Mouse (Mus musculus) neutrophil, adult 5-6 weeks (primary cell): ENCODE results near the gene Il1rl1. TPM values are rescaled to one million over a fixed set of nuclear protein-coding genes. Genes with fewer than 3 reads are reported as not detected.

Experiments
- ATAC-seq: fragments of 151-379, 151-347 bp; 2 replicates; pipeline ENCODE4 v1.8.0; 2017; ENCODE audit warnings: mild to moderate bottlenecking, moderate TSS enrichment; ENCODE audit not compliant: insufficient number of reproducible peaks, poor library complexity, low FRiP score, severe bottlenecking; ENCODE audit errors: extremely low read depth
- total RNA-seq: library from RNA; stranded (forward); fragments of 200-1000 nt; gene quantifications from 2 replicates; pipeline ENCODE4 v1.2.3, GENCODE M21; 2017

The Il1rl1 gene
- total RNA-seq = 3.6 and 4.1 TPM in 2 replicates

DNA sequence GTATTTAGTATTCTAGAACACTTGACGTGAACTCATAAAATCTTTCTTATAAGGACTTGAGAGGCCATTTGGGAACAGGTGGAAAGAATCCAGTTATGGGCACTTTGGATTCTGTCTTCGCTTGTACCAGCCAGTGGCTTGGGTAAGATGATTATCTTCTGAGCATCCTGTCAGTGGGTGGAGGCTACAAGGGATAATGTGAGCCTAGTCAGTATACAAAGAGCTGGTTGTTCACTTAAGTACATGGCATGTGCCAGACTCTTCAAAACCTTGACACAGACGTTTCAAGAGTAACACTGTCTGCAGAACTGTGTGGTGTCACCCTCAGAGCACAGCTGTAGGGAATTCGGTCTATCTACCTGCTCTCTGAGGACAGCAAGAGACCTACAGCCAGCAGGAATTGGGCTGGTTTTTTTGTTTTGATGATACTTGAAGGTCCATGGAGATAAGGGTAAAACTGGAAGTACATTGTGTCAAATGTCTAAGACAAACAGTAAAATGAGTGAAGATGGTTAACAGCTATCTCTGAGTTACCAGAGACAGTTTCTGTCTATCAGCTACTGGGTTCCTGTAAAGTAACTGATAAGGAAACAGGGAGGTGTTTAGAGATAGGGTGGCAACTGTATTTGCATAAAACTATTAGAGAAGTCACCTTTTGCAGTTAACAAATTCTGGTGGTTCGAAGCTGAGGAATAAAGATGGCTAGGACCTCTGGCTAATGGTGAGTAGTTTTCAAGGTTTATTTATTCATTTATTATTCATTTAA is at the start of gene Il1rl1:
Gene Il1rl1, plus strand, starts transcription at position 661 of the 766 bp plus-strand sequence.
- no peak for ATAC-seq

DNA sequence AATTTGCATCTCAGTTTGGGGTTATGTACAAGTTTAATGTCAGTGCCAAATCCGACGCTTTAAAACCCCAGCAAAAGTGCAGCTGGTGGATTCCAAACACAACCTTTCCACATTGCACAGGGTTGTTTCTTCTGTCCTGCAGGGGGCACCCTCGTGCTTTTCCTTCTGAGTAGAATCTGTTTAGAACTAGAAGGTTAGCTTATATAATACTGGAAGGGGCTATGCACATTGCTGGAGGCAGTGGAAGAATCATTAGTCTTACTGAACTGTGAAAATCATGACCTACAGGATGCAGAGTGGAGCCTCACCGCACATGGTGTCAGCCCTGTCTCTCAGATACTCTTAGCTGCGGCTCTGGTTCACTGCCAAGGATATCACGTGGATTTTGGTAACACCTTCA is 49.3 kb upstream of the Il1rl1 start:
- ATAC-seq = peak; percentile 42

- ATAC-seq = no peak
These were observed 48.4 kb upstream of the Il1rl1 start for GRCm38 (mm10) chr1:40380990-40381389.

DNA sequence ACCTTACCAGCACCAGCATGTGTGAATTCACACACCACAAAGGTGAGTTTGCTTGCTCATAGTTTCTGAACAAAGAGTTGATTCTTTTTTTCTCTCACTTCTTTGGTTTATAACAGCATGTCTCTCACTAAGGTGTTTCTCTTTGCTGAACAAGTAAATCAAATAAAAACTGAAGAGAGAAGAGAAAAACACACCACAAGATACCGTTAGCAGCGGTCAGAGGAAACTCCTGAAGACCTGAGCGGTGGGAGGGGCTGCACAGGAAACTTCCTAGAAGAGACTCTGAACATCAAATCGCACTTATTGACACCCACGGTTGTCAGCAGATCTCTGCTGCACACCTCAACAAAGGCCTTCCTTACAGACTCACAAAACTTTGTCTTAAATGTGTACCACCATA is 46.5 kb upstream of the Il1rl1 start:
- ATAC-seq = no peak

GRCm38 (mm10) chr1:40384931-40385545 is 44.3 kb upstream of the Il1rl1 start:
- no peak for ATAC-seq

DNA sequence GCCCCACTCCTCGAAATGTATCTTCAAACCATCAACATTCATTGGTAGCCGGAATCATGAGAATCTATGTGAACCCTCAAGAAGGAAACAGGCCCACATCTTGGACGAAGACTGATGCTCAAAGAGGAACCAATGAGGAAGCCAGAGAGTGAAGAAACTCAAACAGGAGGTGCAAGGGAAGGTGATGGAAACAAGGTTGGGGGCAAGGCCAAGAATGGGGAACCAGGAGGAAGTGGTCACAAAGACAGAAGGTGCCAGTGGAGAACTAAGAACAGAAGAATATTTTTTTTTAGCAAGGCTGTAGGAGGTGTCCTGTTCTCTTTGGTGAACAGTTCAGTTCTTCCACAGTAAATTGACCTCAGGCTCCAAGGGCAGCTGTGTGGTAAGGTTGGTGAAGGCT is 38.0 kb upstream of the Il1rl1 start:
- peak; percentile 57 for ATAC-seq

DNA sequence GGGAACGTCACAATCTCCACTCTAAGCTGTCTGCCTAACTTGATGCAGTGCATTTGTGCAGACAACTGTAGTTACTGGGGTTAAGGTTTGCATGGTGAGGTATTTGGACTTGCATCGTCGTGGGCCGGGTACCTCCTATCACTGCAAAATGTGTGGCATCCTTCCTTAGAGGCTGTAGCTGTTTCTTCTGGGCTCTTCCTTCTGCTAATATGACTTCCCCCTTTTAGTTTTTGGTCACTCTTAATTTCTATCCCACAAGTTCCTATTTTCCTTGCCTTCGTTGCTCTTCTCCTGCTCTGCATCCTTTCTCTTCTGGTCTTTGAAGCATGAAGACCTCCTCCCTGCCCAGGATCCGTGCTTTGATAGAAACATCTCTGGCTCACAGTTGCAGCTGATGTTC is 36.8 kb upstream of the Il1rl1 start:
- no peak for ATAC-seq

DNA sequence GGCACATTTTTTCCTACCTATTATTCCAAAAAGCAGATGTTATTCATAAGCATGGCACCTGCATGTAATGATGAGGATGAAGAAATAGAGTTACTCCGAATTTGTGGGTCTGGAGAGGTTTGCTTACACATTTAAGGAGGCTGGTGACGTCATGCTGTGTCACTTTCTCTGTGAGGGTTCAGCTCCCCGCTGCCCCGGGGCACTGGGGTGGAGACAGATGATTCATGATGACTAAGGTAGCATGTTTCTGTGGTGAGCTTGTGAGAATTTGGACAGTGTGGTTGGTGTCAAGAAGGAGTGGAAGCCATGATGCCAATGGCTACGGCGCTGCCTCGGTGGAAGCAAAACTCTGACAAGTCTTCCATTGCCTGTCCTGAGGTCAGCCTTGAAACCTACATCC is 36.2 kb upstream of the Il1rl1 start:
- peak; percentile 45; the same call in 1 of the 2 replicates for ATAC-seq

- ATAC-seq = no peak
These were observed 29.7 kb upstream of the Il1rl1 start for GRCm38 (mm10) chr1:40399639-40400038.

DNA sequence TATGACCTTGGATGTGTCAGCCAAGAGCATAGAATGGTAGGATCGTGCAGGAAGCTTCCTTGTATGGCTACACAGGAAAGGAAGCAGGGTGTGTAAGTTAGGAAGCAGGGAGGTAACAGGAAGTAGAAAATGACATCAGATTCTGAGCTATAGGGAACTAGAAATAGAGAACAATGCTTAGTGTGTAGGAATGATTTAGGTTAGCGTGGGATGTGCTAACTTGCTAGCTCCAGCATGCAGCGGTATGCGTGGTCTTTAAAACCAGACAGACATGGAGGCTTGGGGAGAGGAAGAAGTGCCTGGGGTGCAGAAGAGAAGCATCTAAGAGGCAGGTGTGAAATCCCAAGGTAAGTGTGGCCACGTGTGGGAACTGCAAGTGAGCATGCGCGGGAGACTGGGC is 24.7 kb upstream of the Il1rl1 start:
- peak; percentile 51; the same call in 1 of the 2 replicates for ATAC-seq

- ATAC-seq = no peak
These were observed 19.5 kb upstream of the Il1rl1 start for GRCm38 (mm10) chr1:40409882-40410281.

DNA sequence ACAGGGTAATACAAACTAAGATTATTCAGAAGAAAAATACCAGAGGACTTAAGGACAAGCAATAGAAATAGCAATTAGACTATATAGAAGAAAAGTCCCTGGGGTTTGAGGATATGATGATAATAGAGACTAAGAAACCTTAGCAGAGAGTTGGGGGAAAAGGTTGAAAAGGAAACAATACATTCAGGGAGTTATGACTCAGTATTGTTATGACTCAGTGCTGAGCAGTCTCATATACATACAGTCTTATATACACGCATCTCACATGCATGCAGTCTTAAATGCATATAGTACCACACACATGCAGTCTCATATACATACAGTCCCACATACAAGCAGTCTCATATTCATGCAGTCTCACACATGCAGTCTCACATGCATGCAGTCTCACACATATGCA is 16.3 kb upstream of the Il1rl1 start:
- no peak for ATAC-seq

DNA sequence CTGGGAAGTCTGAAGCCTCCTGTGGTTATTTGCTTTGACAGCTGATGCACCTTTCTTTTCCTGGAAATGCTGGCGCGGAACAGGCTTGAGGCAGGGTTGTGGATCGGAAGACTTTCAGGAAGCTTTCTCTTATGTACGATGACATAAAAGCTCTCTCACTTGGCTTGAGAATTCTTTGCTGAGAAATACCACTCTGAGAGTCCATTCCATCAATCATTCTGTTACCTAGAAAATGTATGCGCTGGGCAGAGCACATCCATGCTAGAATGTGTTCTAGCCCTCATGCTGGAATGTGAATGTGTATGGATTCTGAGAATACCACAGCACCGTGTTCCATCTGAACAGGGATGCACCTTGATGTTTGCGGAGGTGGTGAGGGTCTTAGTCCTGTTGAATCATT is 15.1 kb upstream of the Il1rl1 start:
- no peak for ATAC-seq

- ATAC-seq = no peak
These were observed 14.3 kb upstream of the Il1rl1 start for GRCm38 (mm10) chr1:40414863-40415656.

DNA sequence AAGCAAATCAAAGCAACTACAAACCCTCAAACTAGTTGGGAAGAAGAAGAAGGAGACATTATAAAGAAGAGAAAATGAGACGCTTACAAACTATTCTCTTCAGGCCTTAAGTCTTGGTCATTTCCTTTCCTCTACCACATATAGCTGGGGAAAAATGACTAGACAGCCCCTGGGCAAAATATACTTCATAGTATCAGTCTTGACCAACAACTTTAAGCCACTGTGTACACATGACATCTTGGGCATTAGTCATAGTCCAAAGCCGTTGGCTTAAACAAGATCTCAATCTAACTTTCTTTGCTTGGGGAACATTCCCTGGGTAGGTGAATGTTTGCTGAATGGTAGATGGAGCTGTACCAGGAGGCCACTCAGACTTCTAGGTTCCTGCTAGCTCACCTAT is 12.3 kb upstream of the Il1rl1 start:
- no peak for ATAC-seq

GRCm38 (mm10) chr1:40418512-40418911 is 10.9 kb upstream of the Il1rl1 start:
- ATAC-seq = no peak

DNA sequence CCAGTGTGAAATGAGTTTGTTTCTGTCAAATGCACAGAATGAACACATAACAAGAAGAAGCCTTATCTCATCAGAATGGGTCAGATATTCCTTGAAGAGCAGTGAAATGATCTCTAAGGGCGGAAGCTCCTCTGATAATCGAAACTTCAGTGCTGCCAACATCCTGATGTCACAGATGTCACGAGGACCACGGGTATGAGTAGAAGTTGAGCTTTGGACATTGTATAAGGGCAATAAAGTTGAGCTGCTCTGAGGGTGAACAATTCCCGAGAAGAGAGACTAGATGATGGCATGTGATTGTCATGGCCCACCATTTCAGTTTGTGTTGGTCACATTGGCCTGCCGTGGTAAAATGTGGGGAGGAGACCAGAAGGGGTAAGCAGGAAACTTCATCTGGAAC is 5.5 kb upstream of the Il1rl1 start:
- no peak for ATAC-seq

DNA sequence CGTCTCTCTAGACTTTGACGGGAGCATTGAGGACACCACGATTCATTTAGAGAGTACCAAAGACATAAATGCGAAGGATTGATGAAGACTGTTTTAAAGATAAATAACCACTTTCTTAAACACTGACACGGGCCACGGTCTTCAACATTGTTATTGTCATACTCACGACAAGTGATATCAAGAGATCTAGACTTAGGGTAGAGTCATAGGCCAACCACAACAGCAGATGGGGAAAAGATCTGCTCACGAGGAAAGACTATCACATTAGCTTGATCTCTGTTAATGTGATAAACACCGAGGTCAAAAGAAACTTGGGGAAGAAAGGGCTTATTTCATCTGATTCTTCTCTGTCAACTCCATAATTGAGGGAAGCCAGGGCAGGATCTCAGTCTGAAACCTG is 2.1 kb upstream of the Il1rl1 start:
- ATAC-seq = no peak

DNA sequence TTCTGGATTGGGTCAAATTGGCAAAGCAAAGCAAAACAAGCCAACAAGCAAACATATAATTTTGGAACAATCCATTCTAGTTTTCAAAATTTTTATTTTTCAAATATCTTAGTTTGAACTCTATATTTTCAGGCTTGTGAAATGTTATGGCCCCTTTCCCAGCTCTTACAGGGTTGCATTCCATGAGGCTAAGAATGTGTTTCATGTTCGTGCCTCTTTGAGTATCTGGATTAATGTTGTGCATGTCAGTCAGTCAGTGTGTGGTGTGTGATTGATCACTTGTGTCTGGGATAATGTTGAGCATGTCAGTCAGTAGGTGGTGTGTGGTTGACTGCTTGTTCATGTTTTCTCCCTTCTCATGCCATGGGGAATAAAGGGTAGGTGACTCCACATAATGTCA is 1.5 kb upstream of the Il1rl1 start:
- no peak for ATAC-seq
